Mouse (Mus musculus) CH12.LX (cell line): Measurements from ENCODE around the gene Tfdp1. TPM values are rescaled to one million over a fixed set of nuclear protein-coding genes. Genes with fewer than 3 reads are reported as not detected.

ENCODE experiments used
- DNase-seq: peaks from one replicate; pipeline ENCODE4 v3.0.0-alpha.2; 2013; ENCODE audit errors: extremely low read depth
- H3K27ac ChIP-seq: 2 replicates; pipeline ENCODE4 v1.5.1; 2012; ENCODE audit warnings: low read depth, mild to moderate bottlenecking, control low read depth, moderate library complexity; ENCODE audit not compliant: insufficient read depth
- H3K27me3 ChIP-seq: replicated peaks from 2 replicates; pipeline ENCODE3; 2012; ENCODE audit warnings: inconsistent platforms
- H3K36me3 ChIP-seq, 2 experiments: replicated peaks in 1 of 2; 2 replicates each; pipeline versions ENCODE3 to v1.6.1; 2012; ENCODE audit warnings: inconsistent platforms in 1 of 2, low read length in 1 of 2, mild to moderate bottlenecking in 1 of 2, mixed read lengths in 1 of 2, moderate library complexity in 1 of 2; ENCODE audit not compliant: control insufficient read depth in 1 of 2, insufficient read depth in 1 of 2
- H3K4me1 ChIP-seq, 2 experiments: 2 replicates each; pipeline ENCODE4 v1.6.1; 2012; ENCODE audit warnings: inconsistent platforms in 1 of 2, moderate library complexity in 1 of 2; ENCODE audit not compliant: insufficient read depth in 2 of 2, control insufficient read depth in 1 of 2
- H3K4me2 ChIP-seq: 2 replicates; pipeline ENCODE4 v1.6.1; 2012; ENCODE audit warnings: low read depth, mild to moderate bottlenecking, control low read depth; ENCODE audit not compliant: poor library complexity, insufficient read depth, severe bottlenecking
- H3K4me3 ChIP-seq, 3 experiments: fragments of 150-350 bp in 1 of 3; sonication (generic) in 1 of 3; replicated peaks in 1 of 3; 2 replicates each; pipeline versions ENCODE3 to v1.5.1; 2011 to 2012; ENCODE audit warnings: low read depth in 2 of 3, low read length in 2 of 3, mild to moderate bottlenecking in 2 of 3, moderate library complexity in 2 of 3, control low read depth in 1 of 3, improper control_type of control experiment in 1 of 3, inconsistent platforms in 1 of 3, mixed read lengths in 1 of 3; ENCODE audit not compliant: poor library complexity in 1 of 3
- H3K79me2 ChIP-seq: replicated peaks from 2 replicates; pipeline ENCODE4 v1.6.1; 2012; ENCODE audit warnings: mild to moderate bottlenecking, moderate library complexity; ENCODE audit not compliant: control insufficient read depth, poor library complexity, insufficient read depth, severe bottlenecking; ENCODE audit errors: extremely low read depth
- H3K9ac ChIP-seq: 2 replicates; pipeline ENCODE4 v1.6.1; 2012; ENCODE audit warnings: low read depth, mild to moderate bottlenecking, control low read depth, moderate library complexity; ENCODE audit not compliant: insufficient read depth
- H3K9me3 ChIP-seq: replicated peaks from 2 replicates; pipeline ENCODE3; 2012; ENCODE audit warnings: low read length, inconsistent platforms, mixed read lengths
- BHLHE40 ChIP-seq: IDR thresholded peaks from 2 replicates; pipeline ENCODE4 v1.6.1; 2011; ENCODE audit warnings: mild to moderate bottlenecking, low read depth, low read length, improper control_type of control experiment
- ETS1 ChIP-seq: conservative IDR thresholded peaks from 2 replicates; pipeline ENCODE4 v1.6.1; 2012; ENCODE audit warnings: low read depth, mild to moderate bottlenecking, inconsistent platforms, low read length, improper control_type of control experiment, moderate library complexity
- JUN ChIP-seq: IDR thresholded peaks from 2 replicates; pipeline ENCODE4 v1.6.1; 2011; ENCODE audit warnings: low read depth, mild to moderate bottlenecking, low read length, improper control_type of control experiment, moderate library complexity; ENCODE audit not compliant: insufficient read depth
- JUND ChIP-seq: conservative IDR thresholded peaks from 2 replicates; pipeline ENCODE4 v1.6.1; 2011; ENCODE audit warnings: low read depth, low read length, improper control_type of control experiment
- KAT2A ChIP-seq: IDR thresholded peaks from 2 replicates; pipeline ENCODE4 v1.6.1; 2012; ENCODE audit warnings: low read length, improper control_type of control experiment, inconsistent platforms; ENCODE audit not compliant: insufficient replicate concordance
- MAFK ChIP-seq: IDR thresholded peaks from 2 replicates; pipeline ENCODE4 v1.6.1; 2011; ENCODE audit warnings: low read length, improper control_type of control experiment; ENCODE audit not compliant: insufficient replicate concordance
- MEF2A ChIP-seq: IDR thresholded peaks from 2 replicates; pipeline ENCODE4 v1.6.1; 2014; ENCODE audit warnings: low read depth, mild to moderate bottlenecking, inconsistent platforms, low read length, improper control_type of control experiment, borderline replicate concordance
- POLR2AphosphoS2 ChIP-seq: IDR thresholded peaks from 2 replicates; pipeline ENCODE4 v1.6.1; 2011; ENCODE audit warnings: low read depth, low read length, improper control_type of control experiment
- RCOR1 ChIP-seq: conservative IDR thresholded peaks from 2 replicates; pipeline ENCODE4 v1.6.1; 2012; ENCODE audit warnings: low read depth, mild to moderate bottlenecking, inconsistent platforms, low read length, improper control_type of control experiment
- SMC3 ChIP-seq: IDR thresholded peaks from 2 replicates; pipeline ENCODE4 v1.6.1; 2011; ENCODE audit warnings: low read depth, low read length, improper control_type of control experiment
- TBP ChIP-seq: conservative IDR thresholded peaks from 2 replicates; pipeline ENCODE4 v1.6.1; 2011; ENCODE audit warnings: low read depth, low read length, improper control_type of control experiment
- USF1 ChIP-seq: IDR thresholded peaks from 2 replicates; pipeline ENCODE4 v1.6.1; 2014; ENCODE audit warnings: low read depth, mild to moderate bottlenecking, inconsistent platforms, low read length, improper control_type of control experiment
- ZMIZ1 ChIP-seq: IDR thresholded peaks from 2 replicates; pipeline ENCODE4 v1.6.1; 2012; ENCODE audit warnings: low read depth, mild to moderate bottlenecking, inconsistent platforms, low read length, improper control_type of control experiment
- ZNF384 ChIP-seq: IDR thresholded peaks from 2 replicates; pipeline ENCODE4 v1.6.1; 2012; ENCODE audit warnings: low read depth, low read length, improper control_type of control experiment, inconsistent platforms
- dilution Hi-C: fragments of 300-500 bp; cut with MboI; formaldehyde crosslinking; loops from 2 replicates; pipeline ENCODE4 v1.14.3; 2020; ENCODE audit warnings: low sequenced_read_pairs; ENCODE audit not compliant: extremely low pct_unique_long_range_greater_than_20kb, extremely low pct_ligation_motif_present
- in situ Hi-C: fragments of 300-500 bp; cut with MboI; formaldehyde crosslinking; loops from 3 replicates; pipeline ENCODE4 v1.14.3; 2019; ENCODE audit warnings: low sequenced_read_pairs, low pct_ligation_motif_present, low pct_unique_long_range_greater_than_20kb, mixed read lengths
- polyA plus RNA-seq: library from polyadenylated mRNA; unstranded; fragments of >175 nt; gene quantifications from 2 replicates; pipeline ENCODE4 v1.2.1, GENCODE M21; 2012; ENCODE audit warnings: low read depth; ENCODE audit not compliant: insufficient read length
- total RNA-seq, 2 experiments: library from RNA; depleted of rRNA; stranded (reverse); fragments of 300-350 nt in 1 of 2; fragments of >200 nt in 1 of 2; gene quantifications; 2 replicates each; pipeline ENCODE4 v1.2.3; 2012 to 2014

Gene Tfdp1
- total and polyA plus RNA-seq, 3 experiments = 189 to 338 (median 301) TPM

- no peak overlapping the region for H3K4me3 ChIP-seq
- no peaks in the 10 kb centered on the region for H3K4me1 ChIP-seq
- TF ChIP-seq BHLHE40 = no peak
- no peak for TF ChIP-seq RCOR1
- no peak for TF ChIP-seq KAT2A
- no peak for TF ChIP-seq ZMIZ1
- TF ChIP-seq USF1 = no peak
- TF ChIP-seq MAFK = no peak
- no peak for TF ChIP-seq POLR2AphosphoS2
- TF ChIP-seq SMC3 = no peak
- no peak for TF ChIP-seq MEF2A
- no peak for TF ChIP-seq ETS1
- no peak for TF ChIP-seq ZNF384
- TF ChIP-seq JUND = no peak
- TF ChIP-seq TBP = no peak
- dilution Hi-C loops = no loop called here
- H3K27me3 ChIP-seq = no peaks in the 10 kb centered on the region
- H3K9ac ChIP-seq = no peak overlapping the region
- no peak overlapping the region for H3K4me2 ChIP-seq
- H3K27ac ChIP-seq = no peak overlapping the region
- in situ Hi-C loops = no loop called here
- H3K36me3 ChIP-seq = peaks cover 17 to 53% of the 10 kb centered on the region in 2 experiments
- H3K9me3 ChIP-seq = peaks cover 2% of the 10 kb centered on the region
- DNase-seq = no peak
- H3K79me2 ChIP-seq = no peaks in the 10 kb centered on the region
These were observed 33.1 kb upstream of the Tfdp1 start for GRCm38 (mm10) chr8:13305459-13305858.

GRCm38 (mm10) chr8:13305884-13306283 is 32.7 kb upstream of the Tfdp1 start:
- no peak overlapping the region for H3K4me2 ChIP-seq
- H3K79me2 ChIP-seq = no peaks in the 10 kb centered on the region
- no peak for DNase-seq
- in situ Hi-C loops = no loop called here
- no peaks in the 10 kb centered on the region for H3K27me3 ChIP-seq
- peaks cover 17 to 51% of the 10 kb centered on the region in 2 experiments for H3K36me3 ChIP-seq
- no peak overlapping the region for H3K27ac ChIP-seq
- H3K4me1 ChIP-seq = no peaks in the 10 kb centered on the region
- TF ChIP-seq BHLHE40 = no peak
- TF ChIP-seq, all 38 proteins: peak for 0
- dilution Hi-C loops = no loop called here
- H3K9me3 ChIP-seq = peaks cover 2% of the 10 kb centered on the region
- no peak overlapping the region for H3K9ac ChIP-seq
- H3K4me3 ChIP-seq = no peak overlapping the region

GRCm38 (mm10) chr8:13306309-13306909 is 32.1 kb upstream of the Tfdp1 start:
- Histone ChIP-seq H3K4me1 (no peaks in the 10 kb centered on the region), H3K9ac (no peak overlapping the region), H3K27ac (no peak overlapping the region), H3K79me2 (no peaks in the 10 kb centered on the region), H3K9me3 (peaks cover 2% of the 10 kb centered on the region), H3K4me2 (no peak overlapping the region), H3K4me3 (no peak overlapping the region), H3K36me3 (peaks cover 17 to 51% of the 10 kb centered on the region in 2 experiments), H3K27me3 (no peaks in the 10 kb centered on the region)
- dilution Hi-C loops (no loop called here), in situ Hi-C loops (no loop called here)
- no peak for TF ChIP-seq JUN
- DNase-seq = no peak
